Mouse (Mus musculus): ENCODE measurements at regions not wholly inside any gene's neighbourhood (a gene's known extent, or its start where the extent isn't known, plus 50 kb on each side); places are given as distances from the start of the nearest gene placed in this dataset.

DNA sequence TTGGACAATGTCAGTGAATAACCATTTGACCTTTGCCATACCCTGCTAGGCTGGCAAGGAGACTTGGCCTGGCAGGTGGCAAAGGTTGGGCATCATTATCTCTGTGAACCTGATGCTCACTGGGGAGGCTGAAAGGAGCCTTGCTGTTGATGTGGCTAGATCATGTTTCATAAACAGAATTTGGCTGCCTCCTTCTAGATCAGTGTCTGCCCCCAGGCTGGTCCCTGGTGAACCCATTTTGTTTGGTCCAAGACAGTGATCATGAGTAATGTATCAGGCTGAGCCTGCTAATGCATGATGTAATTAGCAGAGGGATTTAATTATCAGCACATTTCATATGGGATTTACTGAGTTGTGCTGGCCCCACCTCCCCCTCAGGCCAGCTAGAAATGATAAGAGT lies 502.6 kb upstream of the Sox11 start:
- no peaks in the 10 kb centered on the region for H3K4me1 ChIP-seq (ENCODE audit: control insufficient read depth, insufficient read depth, low read length)
- H3K4me3 ChIP-seq (ENCODE audit: insufficient read depth, low read depth, low read length) = no peak overlapping the region
- no peaks in the 10 kb centered on the region for H3K36me3 ChIP-seq (ENCODE audit: control insufficient read depth, insufficient read depth, low read length)
- no peak for TF ChIP-seq CTCF (conservative IDR thresholded peaks at IDR 0.05; ENCODE audit: insufficient read depth, insufficient read length, low read depth, low read length)
- no peak for TF ChIP-seq POLR2A (IDR thresholded peaks at IDR 0.05; ENCODE audit: low read depth, low read length)
- H3K27me3 ChIP-seq (replicated peaks; ENCODE audit: control insufficient read depth, insufficient read depth, low read length) = no peaks in the 10 kb centered on the region
- no peak overlapping the region for H3K27ac ChIP-seq (ENCODE audit: insufficient read depth, low read depth, low read length)
- no peak for DNase-seq

- no peaks in the 10 kb centered on the region for H3K36me3 ChIP-seq (ENCODE audit: control insufficient read depth, insufficient read depth, low read length)
- no peak for DNase-seq
- no peaks in the 10 kb centered on the region for H3K4me1 ChIP-seq (ENCODE audit: control insufficient read depth, insufficient read depth, low read length)
- no peak overlapping the region for H3K27ac ChIP-seq (ENCODE audit: insufficient read depth, low read depth, low read length)
- no peak overlapping the region for H3K4me3 ChIP-seq (ENCODE audit: insufficient read depth, low read depth, low read length)
- TF ChIP-seq POLR2A (IDR thresholded peaks at IDR 0.05; ENCODE audit: low read depth, low read length) (no peak), CTCF (conservative IDR thresholded peaks at IDR 0.05; ENCODE audit: insufficient read depth, insufficient read length, low read depth, low read length) (no peak)
- no peaks in the 10 kb centered on the region for H3K27me3 ChIP-seq (replicated peaks; ENCODE audit: control insufficient read depth, insufficient read depth, low read length)
These were observed 496.6 kb upstream of the Sox11 start for GRCm38 (mm10) chr12:27838955-27839354.

GRCm38 (mm10) chr12:27838384-27838783 lies 496.0 kb upstream of the Sox11 start:
- TF ChIP-seq CTCF (conservative IDR thresholded peaks at IDR 0.05; ENCODE audit: insufficient read depth, insufficient read length, low read depth, low read length) (no peak), POLR2A (IDR thresholded peaks at IDR 0.05; ENCODE audit: low read depth, low read length) (no peak)
- Histone ChIP-seq H3K4me3 (ENCODE audit: insufficient read depth, low read depth, low read length) (no peak overlapping the region), H3K27ac (ENCODE audit: insufficient read depth, low read depth, low read length) (no peak overlapping the region), H3K36me3 (ENCODE audit: control insufficient read depth, insufficient read depth, low read length) (no peaks in the 10 kb centered on the region), H3K4me1 (ENCODE audit: control insufficient read depth, insufficient read depth, low read length) (no peaks in the 10 kb centered on the region), H3K27me3 (replicated peaks; ENCODE audit: control insufficient read depth, insufficient read depth, low read length) (no peaks in the 10 kb centered on the region)
- WGBS = 74% methylated on average over 6 of the region's 6 CpGs
- DNase-seq = no peak

GRCm38 (mm10) chr12:27826208-27826607 lies 483.8 kb upstream of the Sox11 start:
- Histone ChIP-seq H3K4me1 (ENCODE audit: control insufficient read depth, insufficient read depth, low read length) (no peaks in the 10 kb centered on the region), H3K4me3 (ENCODE audit: insufficient read depth, low read depth, low read length) (no peak overlapping the region), H3K27ac (ENCODE audit: insufficient read depth, low read depth, low read length) (no peak overlapping the region), H3K27me3 (replicated peaks; ENCODE audit: control insufficient read depth, insufficient read depth, low read length) (no peaks in the 10 kb centered on the region), H3K36me3 (ENCODE audit: control insufficient read depth, insufficient read depth, low read length) (no peaks in the 10 kb centered on the region)
- no peak for TF ChIP-seq POLR2A (IDR thresholded peaks at IDR 0.05; ENCODE audit: low read depth, low read length)
- no peak for TF ChIP-seq CTCF (conservative IDR thresholded peaks at IDR 0.05; ENCODE audit: insufficient read depth, insufficient read length, low read depth, low read length)
- DNase-seq = no peak
- WGBS = 76% methylated on average over 5 of the region's 5 CpGs

DNA sequence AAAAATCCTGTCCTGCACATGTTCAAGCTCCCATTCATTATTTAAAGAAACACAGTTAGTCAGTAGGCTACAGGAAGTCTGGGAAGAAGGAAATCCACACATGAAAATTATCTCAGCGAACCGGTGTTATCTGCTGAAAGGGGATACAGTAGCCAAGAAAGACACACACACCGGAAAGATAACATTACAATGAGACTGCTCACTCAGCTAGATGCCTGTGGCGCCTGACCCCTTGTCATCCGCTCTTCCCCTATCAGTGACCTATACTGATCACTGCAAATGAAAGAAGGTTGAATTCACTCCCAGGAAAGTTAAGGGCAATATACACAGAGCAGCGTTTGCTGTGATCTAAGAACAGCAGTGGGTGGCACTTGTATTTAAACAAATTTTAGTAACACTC lies 481.0 kb upstream of the Sox11 start:
- TF ChIP-seq CTCF (conservative IDR thresholded peaks at IDR 0.05; ENCODE audit: insufficient read depth, insufficient read length, low read depth, low read length) (no peak), POLR2A (IDR thresholded peaks at IDR 0.05; ENCODE audit: low read depth, low read length) (no peak)
- 50% methylated on average over 6 of the region's 6 CpGs for WGBS
- H3K27ac ChIP-seq (ENCODE audit: insufficient read depth, low read depth, low read length) = no peak overlapping the region
- no peaks in the 10 kb centered on the region for H3K4me1 ChIP-seq (ENCODE audit: control insufficient read depth, insufficient read depth, low read length)
- no peak for DNase-seq
- no peaks in the 10 kb centered on the region for H3K36me3 ChIP-seq (ENCODE audit: control insufficient read depth, insufficient read depth, low read length)
- no peak overlapping the region for H3K4me3 ChIP-seq (ENCODE audit: insufficient read depth, low read depth, low read length)
- no peaks in the 10 kb centered on the region for H3K27me3 ChIP-seq (replicated peaks; ENCODE audit: control insufficient read depth, insufficient read depth, low read length)

DNA sequence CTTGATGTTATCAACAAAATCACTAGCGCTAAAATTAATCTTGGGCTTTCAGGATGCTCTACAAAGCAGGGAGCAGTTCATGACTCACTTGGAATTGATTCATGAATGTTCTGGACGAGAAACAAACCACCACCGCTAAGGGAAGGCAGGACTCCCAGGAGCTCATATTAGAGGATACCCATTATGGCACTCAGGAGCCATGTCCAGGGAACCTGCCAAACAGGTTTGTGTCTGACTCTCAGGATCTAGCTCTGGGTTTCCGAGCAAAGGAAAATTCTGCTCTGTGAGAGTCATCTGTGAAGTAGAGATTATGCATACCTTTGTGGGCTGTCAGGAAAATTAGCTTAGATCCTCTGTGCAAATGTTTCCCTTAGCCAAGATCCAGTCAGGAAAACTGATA lies 454.3 kb upstream of the Sox11 start:
- no peak overlapping the region for H3K4me3 ChIP-seq (ENCODE audit: insufficient read depth, low read depth, low read length)
- no peak overlapping the region for H3K27ac ChIP-seq (ENCODE audit: insufficient read depth, low read depth, low read length)
- no peaks in the 10 kb centered on the region for H3K36me3 ChIP-seq (ENCODE audit: control insufficient read depth, insufficient read depth, low read length)
- no peaks in the 10 kb centered on the region for H3K4me1 ChIP-seq (ENCODE audit: control insufficient read depth, insufficient read depth, low read length)
- WGBS = 36% methylated on average over 4 of the region's 4 CpGs
- no peaks in the 10 kb centered on the region; the same call in 1 of the 2 replicates for H3K27me3 ChIP-seq (replicated peaks; ENCODE audit: control insufficient read depth, insufficient read depth, low read length)
- no peak for TF ChIP-seq CTCF (conservative IDR thresholded peaks at IDR 0.05; ENCODE audit: insufficient read depth, insufficient read length, low read depth, low read length)
- DNase-seq = peak; percentile 4

DNA sequence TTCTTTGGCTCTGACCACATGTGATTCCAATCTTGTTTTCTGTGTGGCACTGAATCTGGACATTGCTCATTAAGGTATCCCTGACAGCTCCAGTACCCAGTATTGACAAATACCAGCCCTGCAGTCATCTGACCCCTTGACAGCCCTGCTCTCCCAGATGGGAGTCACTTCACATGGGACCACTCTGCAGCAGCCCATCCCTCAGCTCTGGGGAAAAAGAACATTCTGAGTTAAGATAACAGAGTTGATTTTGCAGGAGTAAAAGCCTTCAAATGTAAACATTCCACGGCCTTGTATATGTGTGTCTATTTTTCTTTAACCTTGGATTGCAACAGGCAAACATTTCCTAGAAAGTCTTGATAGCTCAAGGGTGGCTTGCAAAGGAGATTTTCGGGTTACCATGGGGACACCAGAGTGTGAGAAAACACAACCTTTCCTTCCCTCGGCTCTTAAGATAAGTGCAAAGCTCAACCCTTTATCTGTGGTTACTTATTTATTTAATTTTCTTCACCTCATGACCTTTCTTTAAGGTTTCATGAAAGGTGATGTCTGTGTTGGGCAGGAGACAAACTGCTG lies 444.4 kb upstream of the Sox11 start:
- TF ChIP-seq CTCF (conservative IDR thresholded peaks at IDR 0.05; ENCODE audit: insufficient read depth, insufficient read length, low read depth, low read length) = no peak
- no peak for TF ChIP-seq POLR2A (IDR thresholded peaks at IDR 0.05; ENCODE audit: low read depth, low read length)
- H3K27ac ChIP-seq (ENCODE audit: insufficient read depth, low read depth, low read length) = no peak overlapping the region
- H3K27me3 ChIP-seq (replicated peaks; ENCODE audit: control insufficient read depth, insufficient read depth, low read length) = no peaks in the 10 kb centered on the region
- no peak overlapping the region for H3K4me3 ChIP-seq (ENCODE audit: insufficient read depth, low read depth, low read length)
- WGBS = 47% methylated on average over 3 of the region's 3 CpGs
- no peak for DNase-seq
- H3K4me1 ChIP-seq (ENCODE audit: control insufficient read depth, insufficient read depth, low read length) = no peaks in the 10 kb centered on the region
- H3K36me3 ChIP-seq (ENCODE audit: control insufficient read depth, insufficient read depth, low read length) = no peaks in the 10 kb centered on the region

DNA sequence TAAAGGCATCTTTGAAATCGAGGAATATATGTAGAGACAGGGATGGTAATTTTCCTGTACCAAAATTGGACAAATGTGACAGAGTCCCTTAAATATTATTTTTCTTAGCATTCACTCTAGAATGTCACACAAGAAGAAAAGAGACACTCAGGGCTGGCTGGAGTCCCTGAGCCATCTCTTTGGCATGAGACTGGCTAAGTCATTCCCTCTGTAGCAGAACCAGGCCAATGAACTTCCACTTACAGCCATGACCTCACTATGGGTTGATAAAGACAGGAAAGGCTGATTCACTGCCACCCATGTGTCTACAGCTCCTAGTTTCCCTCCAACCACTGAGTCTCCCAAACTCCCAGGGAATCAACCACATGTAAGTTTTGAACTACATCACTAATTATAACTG lies 438.4 kb upstream of the Sox11 start:
- WGBS = 90% methylated on average over 1 of the region's 1 CpGs
- DNase-seq = no peak
- no peak for TF ChIP-seq POLR2A (IDR thresholded peaks at IDR 0.05; ENCODE audit: low read depth, low read length)
- TF ChIP-seq CTCF (conservative IDR thresholded peaks at IDR 0.05; ENCODE audit: insufficient read depth, insufficient read length, low read depth, low read length) = no peak
- H3K27me3 ChIP-seq (replicated peaks; ENCODE audit: control insufficient read depth, insufficient read depth, low read length) = no peaks in the 10 kb centered on the region
- H3K36me3 ChIP-seq (ENCODE audit: control insufficient read depth, insufficient read depth, low read length) = no peaks in the 10 kb centered on the region
- H3K4me3 ChIP-seq (ENCODE audit: insufficient read depth, low read depth, low read length) = no peak overlapping the region
- no peaks in the 10 kb centered on the region for H3K4me1 ChIP-seq (ENCODE audit: control insufficient read depth, insufficient read depth, low read length)
- no peak overlapping the region for H3K27ac ChIP-seq (ENCODE audit: insufficient read depth, low read depth, low read length)
